Mouse (Mus musculus): ENCODE results near the gene Sphk1.

GRCm38 (mm10) chr11:116518482-116518881 lies 12.2 kb upstream of the Sphk1 start:
- TF ChIP-seq CTCF (IDR thresholded peaks at IDR 0.05; ENCODE audit: low read depth), result no peak
- no peak for TF ChIP-seq EP300 (IDR thresholded peaks at IDR 0.05; ENCODE audit: low read depth)
